Mouse (Mus musculus) gonadal fat pad, adult 2 months (tissue): ENCODE measurements at regions not wholly inside any gene's neighbourhood (a gene's known extent, or its start where the extent isn't known, plus 50 kb on each side); places are given as distances from the start of the nearest gene placed in this dataset.

ENCODE experiments used
- DNase-seq: peaks from one replicate; pipeline ENCODE4 v3.0.0-alpha.2; 2012; ENCODE audit warnings: low read depth

DNA sequence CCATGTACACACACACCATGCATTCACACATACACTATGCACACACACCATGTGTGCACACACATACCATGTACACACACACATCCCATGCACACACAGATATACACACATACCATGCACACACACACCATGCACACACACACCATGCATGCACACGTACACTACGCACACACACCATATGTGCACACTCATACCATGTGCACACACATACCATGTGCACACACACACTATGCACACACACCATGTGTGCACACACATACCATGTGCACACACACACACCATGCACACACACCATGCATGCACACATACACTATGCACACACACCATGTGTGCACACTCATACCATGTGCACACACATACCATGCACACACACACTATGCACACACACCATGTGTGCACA lies 87.1 kb upstream of the Tmem150c start:
- DNase-seq, result no peak

DNA sequence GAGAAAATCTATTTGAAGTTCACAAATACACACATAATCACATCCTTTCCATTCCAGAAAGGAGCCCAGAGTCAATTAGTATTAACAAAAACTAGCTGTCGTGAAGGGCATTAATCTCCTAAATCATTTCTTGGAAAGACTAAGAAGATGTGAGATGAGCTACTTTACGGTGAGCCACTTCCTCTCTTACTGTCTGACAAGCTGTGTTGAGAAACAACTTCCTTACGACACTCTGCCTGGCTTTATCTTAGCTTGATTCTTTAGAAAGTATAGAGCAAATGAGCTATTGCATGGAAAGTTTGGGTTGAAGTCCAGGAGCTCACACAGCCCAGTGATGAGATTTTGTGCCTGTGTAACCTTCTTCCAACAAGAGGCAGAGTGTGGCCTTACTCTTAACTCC lies 85.2 kb upstream of the Tmem150c start:
- no peak for DNase-seq

DNA sequence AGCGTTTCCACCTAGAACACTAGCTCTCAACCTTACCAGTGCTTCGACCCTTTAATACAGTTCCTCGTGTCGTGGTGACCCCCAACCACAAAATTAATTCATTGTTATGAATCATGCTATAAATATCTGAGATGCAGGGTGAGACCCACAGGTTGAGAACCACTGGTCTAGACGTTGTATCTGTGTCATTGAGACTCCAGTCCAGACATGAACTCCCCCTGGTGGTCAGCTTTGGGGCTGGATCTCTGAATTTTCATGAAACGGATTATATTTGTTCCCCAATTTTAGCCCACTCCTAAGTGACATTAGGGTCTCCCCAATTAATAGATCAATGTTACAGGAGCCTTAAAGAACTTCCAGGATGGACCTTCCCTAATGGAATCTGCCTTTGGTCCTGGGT lies 81.3 kb upstream of the Tmem150c start:
- no peak for DNase-seq

DNA sequence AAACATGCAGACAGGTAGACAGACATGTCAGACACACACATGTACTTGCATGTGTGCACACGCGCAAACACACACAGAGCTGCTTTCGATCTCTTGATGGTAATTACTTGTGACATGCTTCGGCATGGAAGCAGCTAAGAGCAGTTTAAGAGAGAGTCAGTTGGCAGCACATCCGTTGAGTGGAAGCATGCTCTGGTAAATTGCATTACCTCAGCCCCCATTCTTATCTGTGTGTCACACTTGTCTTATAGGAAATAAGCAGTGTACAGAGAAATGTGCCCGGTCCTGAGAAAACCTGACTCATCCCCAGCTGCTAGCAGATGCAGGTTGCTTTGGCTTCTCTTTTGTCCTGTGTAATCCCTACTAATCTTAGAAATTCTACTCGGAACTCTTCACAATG lies 80.0 kb upstream of the Tmem150c start:
- no peak for DNase-seq

DNA sequence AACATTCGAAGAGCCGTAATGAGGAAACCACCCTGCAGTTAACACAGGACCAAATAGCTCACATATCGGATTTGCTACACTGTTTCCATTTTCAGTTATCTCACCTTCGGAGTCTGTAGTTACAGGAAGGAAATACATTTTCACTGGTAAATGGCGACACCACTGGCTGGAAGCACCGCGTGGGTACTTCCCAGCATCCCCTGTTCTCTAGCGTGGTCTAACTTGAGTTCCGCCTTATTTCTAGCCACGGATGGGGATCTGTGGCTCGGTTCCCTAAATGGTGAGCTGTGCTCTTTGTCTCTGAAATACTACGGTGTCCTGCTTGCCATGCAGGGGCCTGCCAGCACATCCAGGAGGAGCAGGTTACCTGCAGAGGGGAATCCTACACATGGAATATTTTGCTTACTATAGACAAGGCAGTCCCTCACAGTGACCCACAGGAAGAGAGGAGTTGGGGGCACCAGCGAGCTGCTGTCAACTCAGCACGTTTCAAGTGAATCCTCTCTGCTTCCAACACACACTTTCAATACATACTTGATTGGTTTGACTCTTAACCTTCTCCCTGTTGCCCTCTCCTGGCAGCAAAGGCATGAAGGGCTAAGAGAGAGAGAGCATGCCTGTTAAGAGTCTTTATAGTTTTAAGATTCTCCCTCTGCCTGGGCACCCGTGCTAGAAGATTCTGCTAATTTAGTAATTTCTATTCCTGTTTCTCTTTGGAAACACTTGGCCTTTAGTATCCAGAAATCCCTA lies 78.9 kb upstream of the Tmem150c start:
- DNase-seq, result no peak

DNA sequence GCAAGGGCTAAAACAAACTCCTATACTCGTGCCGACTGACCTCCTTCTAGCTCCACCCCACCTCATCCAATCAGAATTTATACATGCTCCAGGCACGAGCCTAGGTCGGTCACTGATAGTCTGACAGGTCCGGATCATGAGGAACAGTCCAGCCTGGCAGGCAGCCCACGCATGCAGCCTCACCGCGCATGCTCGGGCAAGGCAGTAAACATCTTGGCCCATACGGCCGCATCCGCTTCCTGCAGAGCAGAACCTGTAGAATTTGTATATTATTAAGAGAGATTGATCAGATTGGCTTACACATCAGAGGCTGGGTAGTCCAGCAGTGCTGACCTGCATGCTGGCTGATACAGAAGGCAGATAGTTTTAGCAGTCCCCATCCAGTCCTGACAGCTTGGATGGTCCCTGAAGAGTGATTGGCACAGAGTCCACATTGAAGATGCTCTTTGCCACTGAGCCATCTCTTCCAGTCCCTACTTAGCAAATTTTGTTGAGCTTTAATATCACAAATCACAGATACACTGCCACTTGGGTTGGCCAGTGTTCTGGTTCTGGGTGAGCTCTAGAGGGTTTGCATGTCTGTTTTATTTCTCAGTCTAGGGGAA lies 78.2 kb upstream of the Tmem150c start:
- no peak for DNase-seq

DNA sequence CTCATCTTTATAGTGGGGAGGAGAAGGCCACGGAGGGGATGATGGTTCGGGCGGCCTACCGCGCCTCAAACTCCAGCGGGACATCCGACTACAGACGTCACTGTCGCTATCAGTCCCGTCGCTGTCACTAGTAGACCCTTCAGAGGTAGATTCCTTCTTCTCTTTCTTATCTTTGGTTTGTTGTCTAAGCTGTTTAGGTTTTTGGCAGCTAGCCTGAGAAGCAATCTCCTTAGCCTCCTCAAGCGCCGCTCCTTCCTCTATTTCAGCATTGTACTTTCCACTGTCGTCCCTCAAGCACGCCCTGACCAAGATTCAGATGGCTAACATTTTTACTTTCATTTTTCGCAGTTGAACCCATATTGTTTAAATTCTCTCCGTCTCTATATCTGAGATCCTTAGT lies 76.7 kb upstream of the Tmem150c start:
- no peak for DNase-seq

DNA sequence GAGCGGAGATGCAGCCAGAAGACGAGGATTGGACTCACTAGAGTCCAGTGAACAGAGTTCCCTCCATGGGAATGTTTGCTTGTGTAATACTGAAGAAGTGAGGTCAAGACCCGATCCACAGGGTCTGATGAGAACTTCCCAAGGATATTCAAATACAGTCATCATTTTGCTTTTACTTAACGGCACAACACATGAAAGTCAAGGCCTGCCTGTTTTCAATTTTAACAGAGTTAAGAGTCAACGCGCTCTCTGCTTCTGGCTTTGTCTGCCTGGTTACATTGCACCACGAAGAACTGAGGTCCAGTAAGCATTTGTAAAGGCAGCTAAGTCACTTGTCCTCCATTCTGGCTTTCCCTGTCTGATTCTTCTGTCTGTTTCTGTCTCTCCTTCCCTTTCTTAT lies 72.5 kb upstream of the Tmem150c start:
- no peak for DNase-seq

DNA sequence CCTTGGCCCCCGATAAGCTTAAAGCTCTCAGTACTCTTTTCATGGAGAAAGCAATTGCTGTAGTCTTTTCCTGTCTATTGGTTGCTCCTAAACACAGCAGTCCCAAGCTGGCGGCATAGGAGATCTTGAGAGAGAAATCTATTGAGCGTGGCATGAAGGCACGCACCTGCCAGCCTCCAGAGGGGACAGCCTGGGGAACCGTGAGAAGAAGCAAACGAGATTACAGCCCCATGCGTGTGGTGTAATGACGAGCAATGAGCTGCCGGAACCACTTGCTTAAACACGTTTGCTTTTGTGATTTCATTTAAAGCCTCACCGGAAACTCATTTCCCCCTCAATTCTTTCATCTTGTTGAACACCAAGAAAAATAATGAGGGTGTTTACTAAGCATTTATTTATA lies 72.0 kb upstream of the Tmem150c start:
- DNase-seq, result no peak

DNA sequence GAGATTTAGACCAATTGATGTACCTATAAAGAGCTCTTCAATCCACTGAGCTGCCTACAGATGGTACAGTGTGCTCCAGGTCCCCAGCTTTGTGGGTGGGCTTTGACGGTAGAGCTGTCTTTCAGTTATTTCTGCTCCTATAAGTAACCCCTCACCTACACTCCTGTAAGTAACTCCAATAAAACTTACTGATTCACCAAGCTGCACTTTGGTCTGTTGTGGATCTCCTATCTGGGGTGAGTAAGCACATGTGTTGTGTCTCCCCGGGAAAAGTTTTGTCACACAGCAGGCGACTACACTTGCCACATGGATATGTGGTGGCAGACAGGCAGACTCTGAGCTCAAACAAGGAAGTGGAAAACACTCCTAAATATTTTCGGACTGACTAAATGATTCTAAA lies 70.4 kb upstream of the Tmem150c start:
- no peak for DNase-seq

DNA sequence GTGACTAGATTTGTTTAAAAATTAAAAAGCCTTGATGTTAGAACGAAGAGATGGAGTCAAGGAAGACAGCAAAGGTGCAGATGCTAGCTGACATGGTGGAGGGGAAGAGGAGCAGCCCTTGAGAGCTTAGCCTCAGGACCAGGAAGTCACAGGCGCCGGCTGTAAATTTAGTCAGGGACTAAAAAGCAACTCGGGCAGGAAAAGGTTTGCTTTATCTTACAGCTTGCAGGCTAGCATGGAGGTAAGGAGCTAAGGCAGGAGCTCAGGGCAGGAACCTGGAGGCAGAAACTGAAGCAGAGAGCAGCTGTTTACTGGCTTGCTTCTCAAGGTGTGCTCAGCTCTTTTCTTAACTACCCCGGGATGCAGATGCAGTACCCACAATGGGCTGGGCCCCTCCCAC lies 68.3 kb upstream of the Tmem150c start:
- no peak for DNase-seq

DNA sequence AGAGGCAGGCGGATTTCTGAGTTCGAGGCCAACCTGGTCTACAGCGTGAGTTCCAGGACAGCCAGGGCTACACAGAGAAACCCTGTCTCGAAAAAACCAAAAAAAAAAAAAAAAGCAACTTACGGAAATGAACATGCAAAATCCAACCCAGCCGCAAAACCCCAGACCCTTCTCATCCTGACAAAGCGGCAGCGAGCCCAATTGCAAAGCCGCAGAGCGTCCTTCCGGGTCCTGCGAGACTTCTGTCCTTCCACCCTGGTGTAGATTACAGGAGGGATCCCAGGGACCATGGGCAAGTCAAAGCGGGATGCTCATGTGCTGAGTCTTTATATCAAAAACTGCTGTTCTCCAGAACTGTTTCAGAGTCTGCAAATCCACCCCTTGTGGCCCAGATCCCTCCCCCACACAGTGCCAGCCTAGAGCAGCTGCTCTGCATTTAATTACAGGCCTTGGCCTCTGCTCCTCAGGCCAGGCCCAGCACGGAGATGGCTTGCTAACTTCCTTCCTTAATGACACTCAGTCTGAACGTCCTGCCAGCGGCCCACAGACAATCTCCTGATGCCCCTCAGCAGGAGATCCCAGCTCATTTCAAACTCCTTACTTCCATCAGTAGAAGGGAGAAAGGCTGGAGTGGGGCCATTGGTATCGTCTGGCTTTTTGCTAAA lies 67.1 kb upstream of the Tmem150c start:
- no peak for DNase-seq

DNA sequence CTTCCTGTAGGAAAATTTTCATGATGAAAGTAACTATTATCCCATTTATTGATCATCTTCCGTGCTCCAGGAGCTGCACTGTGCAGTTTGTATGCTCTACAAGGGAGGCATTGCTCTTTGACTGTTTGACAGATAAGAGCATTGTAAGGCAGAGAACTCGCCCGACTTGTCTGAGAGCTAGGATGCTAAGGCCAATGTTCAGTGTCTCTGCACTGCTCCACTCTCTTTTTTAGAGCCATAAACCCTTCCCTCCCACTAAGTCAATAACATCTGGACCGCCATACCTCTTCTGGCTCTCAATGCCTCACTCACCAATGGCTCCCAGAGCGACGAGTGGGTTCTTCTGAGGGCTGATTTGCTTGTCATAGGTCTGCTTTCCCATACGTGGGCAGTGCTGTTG lies 65.9 kb upstream of the Tmem150c start:
- no peak for DNase-seq

DNA sequence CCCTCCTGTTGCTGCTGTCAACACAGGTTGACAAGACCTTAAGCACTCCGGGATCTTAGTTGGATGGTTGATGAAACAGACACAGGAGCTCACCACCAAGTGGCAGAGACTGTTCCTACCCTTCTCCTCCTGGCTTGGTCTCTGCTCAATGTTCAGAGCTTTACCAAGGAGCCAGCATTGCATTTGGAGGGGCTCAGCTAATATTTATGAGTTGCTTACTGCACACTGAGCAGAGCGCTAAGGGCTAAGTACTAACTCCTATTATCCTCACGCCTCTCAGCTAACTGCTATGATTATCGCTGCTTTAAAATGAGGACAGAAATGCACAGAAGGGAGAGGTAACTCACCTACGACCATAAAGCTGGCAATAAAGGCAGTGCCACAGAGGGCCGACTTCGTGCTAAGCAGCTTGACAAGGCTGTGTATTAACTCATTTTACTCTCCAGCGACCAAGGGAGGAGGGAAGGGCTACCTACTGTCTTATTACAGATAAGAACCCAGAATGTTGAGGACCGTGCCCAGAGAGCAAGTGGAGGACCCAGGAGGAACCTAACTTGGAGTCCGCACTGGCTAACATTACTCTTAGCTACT lies 65.3 kb upstream of the Tmem150c start:
- DNase-seq, result no peak

DNA sequence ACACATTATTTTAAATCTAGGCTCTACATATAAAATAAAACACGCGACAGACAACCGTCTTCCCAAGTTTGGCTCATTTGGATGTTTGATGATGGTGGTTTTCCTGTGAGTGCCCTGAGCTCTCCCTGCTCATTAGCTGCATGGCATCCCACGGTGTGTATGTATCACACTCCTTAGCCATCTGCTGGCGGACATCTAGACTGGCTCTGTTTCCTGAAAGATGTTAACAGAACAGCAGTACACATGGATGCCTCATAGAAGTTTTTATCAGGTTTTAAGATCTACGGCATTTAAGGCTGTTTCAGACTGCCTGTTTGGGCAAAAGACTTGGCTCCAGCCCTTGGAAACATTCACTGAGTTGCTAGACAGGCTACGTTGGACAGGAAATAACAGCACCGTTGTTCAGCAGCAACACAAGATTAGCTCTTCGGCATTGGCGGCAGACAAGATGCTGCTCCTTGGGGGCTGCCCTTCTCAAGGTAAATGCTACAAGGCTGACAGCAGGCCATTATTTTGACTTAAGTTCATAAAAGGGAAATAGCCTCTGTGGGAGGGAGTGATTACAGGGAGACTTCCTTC lies 61.5 kb upstream of the Tmem150c start:
- no peak for DNase-seq

DNA sequence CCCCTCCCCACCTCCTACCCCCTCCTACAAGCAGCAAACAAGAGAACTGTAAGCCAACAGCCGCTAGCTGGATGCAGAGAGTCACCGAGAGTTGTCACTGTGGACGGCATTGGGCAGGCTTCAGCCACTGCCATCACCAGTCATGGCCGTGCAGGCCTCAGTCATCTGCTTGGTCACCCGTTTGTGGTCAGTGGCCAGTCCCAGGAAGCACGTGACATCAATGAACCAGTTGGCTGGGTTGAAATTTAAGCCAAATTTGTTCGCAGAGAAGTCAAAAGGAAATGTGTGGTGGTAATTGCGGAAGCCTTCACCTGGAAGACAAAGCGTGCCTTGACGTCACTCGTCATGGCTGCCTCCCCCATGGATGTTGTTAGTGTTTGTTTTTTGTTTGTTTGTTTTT lies 60.7 kb upstream of the Tmem150c start:
- DNase-seq, result no peak

DNA sequence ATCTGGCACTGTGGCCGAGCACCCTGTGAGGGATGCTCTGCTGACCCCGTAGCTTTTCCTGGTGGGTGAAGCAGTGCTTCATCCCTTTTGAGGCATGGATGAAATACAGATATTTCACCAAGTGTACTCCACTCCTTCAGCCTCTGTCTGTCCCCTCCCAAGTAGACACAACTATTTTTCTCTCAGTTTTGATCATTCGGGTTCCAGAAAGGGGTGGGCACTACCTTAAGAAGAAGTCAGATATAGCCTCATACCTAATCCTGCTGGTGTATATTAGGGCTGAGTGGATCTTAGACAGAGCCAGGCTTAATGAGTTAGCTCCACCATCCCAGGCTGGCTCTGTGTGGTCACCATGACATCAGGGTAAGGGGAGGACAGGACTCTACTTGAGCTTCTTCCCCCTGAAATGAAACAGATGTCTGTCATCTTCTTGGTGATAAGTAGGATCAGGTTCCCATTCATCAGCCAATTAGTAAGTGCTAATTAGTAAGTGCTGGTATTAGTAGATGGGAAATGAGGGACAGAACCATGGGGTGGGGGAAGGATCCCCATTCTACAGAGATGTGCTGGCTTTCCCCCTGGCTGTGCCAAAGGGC lies 58.7 kb upstream of the Tmem150c start:
- DNase-seq, result no peak

DNA sequence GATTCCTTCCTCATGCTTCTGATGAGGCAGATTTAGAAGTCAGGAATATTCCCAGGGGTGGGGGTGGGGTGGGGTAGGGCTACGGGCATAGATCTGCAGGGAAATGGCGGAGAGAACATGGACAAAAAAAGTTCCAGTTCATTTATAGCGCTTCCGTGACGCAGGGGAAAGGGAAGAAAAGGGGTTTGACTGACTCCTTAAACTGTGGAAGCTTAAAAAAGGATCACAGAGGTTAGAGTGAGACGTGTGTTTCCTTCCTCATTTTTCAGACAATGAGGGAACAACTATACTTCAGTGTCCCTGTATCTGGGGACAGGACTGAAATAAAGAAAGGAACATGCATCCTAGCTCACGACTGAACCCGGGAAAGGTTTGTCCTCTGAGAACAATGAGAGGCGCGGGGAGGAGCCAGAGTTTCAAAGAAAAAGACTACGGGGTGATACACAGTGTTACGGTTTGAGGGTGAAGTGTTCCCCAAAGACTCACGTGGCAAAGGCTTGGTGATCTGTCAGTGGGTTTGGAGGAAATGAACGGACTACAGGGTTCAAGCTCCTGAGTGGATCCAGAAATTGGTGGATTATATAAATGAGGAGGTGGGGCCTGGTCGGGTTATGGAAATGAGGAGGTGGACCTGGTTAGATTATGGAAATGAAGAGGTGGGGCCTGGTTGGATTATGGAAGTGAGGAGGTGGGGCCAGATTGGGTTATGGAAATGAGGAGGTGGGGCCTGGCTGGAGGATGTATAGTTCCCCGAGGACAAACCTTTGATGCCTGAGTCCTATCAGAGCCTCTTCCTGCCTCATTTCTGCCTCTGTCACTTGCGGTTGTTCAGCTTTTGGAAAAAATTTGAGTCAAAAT lies 57.8 kb upstream of the Tmem150c start:
- DNase-seq, result no peak

DNA sequence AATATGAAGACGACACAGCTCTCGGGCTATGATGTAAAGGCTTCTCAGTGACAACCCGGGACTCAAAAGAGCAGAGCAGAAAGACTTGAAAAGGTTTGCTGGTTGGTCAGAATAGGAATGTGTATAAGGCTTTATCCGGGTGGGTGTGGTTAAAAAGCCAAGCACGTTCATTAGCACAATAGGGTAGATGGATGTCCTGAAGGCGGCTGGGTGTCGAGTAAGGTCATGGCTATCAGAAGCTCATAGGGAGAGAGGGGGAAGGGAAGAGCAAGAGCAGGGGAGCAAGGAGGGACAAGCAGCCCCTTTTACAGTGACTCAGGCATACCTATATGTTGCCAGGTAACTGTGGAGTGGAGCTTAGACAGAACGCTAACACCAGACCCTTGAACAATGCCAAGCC lies 54.3 kb upstream of the Tmem150c start:
- no peak for DNase-seq

DNA sequence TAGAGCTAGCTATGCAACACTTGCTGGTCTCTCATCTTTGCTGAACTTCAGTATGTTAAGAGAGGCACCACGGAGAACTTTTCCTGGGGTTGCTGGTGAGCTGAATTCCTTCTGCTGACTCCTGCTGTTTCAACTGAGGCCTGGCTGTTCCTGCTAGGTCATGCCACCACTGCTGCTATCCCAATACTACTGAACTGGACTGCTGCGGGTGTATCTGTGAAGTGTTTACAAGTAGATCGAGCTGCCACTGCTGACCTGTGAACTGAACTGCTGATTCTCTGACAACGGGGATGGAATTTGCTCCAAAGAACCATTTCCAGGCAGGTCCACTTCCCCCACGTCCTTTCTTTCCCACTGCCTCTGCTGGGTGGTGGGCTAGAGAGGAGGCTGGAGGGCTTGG lies 51.1 kb upstream of the Tmem150c start:
- DNase-seq, result no peak
